Mouse (Mus musculus) E14TG2a.4 (cell line): Measurements from ENCODE around the gene Ankrd13d.

Experiments used
- H3K27me3 ChIP-seq: 2 replicates; pipeline ENCODE4 v1.6.1; 2014; ENCODE audit warnings: low read length, control low read depth; ENCODE audit not compliant: insufficient read depth
- H3K36me3 ChIP-seq: 2 replicates; pipeline ENCODE4 v1.6.1; 2014; ENCODE audit warnings: low read length, control low read depth; ENCODE audit not compliant: insufficient read depth
- H3K4me1 ChIP-seq: replicated peaks from 2 replicates; pipeline ENCODE4 v1.6.1; 2014; ENCODE audit warnings: low read depth, low read length, control low read depth
- H3K4me3 ChIP-seq: replicated peaks from 2 replicates; pipeline ENCODE4 v1.5.1; 2014; ENCODE audit warnings: mild to moderate bottlenecking, low read length
- H3K9me3 ChIP-seq: 2 replicates; pipeline ENCODE4 v1.6.1; 2014; ENCODE audit warnings: low read length, control low read depth
- CTCF ChIP-seq: conservative IDR thresholded peaks from 2 replicates; pipeline ENCODE4 v1.5.1; 2014; ENCODE audit warnings: low read length
- NANOG ChIP-seq: IDR thresholded peaks from 2 replicates; pipeline ENCODE4 v1.6.1; 2014; ENCODE audit warnings: borderline replicate concordance, low read length, mixed read lengths
- POU5F1 ChIP-seq: IDR thresholded peaks from 2 replicates; pipeline ENCODE4 v1.6.1; 2014; ENCODE audit warnings: low read length, borderline replicate concordance

Ankrd13d gene

DNA sequence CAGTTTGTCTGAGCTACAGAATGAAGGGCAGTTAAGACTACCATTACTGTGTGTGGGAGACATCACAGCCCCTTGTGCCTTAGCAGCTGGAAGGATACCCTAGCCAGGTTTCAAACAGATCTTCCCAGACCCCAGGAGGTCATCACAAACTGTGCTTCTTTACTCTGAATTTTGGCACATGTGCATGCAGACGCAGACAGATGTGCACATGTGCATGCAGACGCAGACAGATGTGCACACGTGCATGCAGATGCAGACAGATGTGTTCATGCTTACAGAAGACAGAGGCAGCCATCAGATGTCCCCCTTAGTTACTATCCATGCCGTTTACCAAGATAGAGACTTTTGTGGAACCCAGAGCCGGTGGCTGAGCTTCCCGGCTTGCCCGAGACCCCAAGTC, 16.2 kb upstream of the Ankrd13d start:
- TF ChIP-seq NANOG = no peak
- TF ChIP-seq CTCF = no peak
- TF ChIP-seq POU5F1 = no peak
- H3K4me3 ChIP-seq = no peak overlapping the region
- H3K4me1 ChIP-seq = peaks cover 99% of the 10 kb centered on the region
- peaks cover 32% of the 10 kb centered on the region for H3K36me3 ChIP-seq
- no peaks in the 10 kb centered on the region for H3K27me3 ChIP-seq
- H3K9me3 ChIP-seq = no peaks in the 10 kb centered on the region

DNA sequence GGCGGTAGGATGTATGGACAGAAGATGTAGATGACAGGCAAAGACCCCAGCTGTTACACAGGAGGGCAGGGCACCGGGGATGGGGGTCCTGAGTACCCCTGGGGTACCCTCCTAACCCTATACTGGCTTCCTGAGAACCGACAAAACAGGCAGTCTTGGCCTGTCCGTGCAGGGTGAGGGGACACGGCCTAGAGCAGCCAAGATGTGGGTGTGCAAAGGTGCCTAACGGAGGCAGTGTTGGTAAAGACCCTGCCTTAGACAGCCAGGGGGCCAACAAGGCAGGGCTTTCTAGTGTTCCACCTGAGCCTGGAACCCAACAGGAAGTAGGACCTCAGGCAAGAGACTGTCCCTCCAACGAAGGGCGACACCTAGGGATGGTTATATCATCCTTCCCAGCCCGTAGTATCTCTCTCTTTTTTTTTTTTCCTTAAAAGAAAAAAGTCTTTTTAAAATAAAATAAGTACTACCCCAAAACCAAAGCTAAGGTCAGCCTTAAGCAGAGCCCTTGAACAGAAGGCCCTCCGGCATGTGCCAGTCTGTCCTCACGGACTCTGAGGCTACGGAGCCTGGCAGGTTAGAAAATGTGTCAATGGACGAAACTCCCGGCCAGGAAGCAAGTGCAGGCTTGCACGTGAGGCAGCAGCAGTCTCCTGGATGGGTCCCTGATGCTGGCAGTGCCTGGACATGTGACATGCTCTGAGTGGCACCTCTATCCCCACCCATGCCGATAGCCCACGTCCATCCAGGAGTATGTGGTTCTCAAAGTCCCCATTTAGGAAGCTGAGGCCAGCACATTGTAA, 15.6 kb upstream of the Ankrd13d start:
- no peak overlapping the region for H3K4me3 ChIP-seq
- TF ChIP-seq CTCF = no peak
- TF ChIP-seq POU5F1 = no peak
- no peak for TF ChIP-seq NANOG
- H3K4me1 ChIP-seq = peaks cover 99% of the 10 kb centered on the region
- peaks cover 28% of the 10 kb centered on the region for H3K36me3 ChIP-seq
- no peaks in the 10 kb centered on the region for H3K27me3 ChIP-seq
- H3K9me3 ChIP-seq = no peaks in the 10 kb centered on the region

DNA sequence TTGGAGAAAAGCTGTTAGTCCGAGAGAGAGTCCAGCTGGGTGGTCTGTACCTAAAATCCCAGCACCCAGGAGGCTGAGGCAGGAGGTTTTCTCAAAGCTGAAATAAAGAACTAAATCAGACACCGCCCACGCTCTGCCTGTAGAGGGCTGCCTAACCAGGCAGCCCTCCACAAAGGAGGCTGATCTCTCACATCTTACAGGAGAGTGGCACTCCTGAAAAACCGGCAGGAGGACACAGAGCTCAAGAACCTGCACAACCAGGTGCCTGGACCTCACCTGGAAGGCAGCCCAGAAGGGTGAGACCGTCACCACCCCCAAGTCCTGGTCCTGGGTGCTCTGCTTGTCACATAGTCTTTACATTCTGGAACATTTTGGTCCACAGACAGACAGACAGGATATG, 14.9 kb upstream of the Ankrd13d start:
- peak overlapping the region; percentile 29; the same call in 1 of the 2 replicates for H3K4me3 ChIP-seq
- no peak for TF ChIP-seq POU5F1
- no peak; the same call in 1 of the 2 replicates for TF ChIP-seq CTCF
- no peak for TF ChIP-seq NANOG
- peaks cover 99% of the 10 kb centered on the region for H3K4me1 ChIP-seq
- H3K9me3 ChIP-seq = no peaks in the 10 kb centered on the region
- H3K36me3 ChIP-seq = peaks cover 27% of the 10 kb centered on the region
- H3K27me3 ChIP-seq = no peaks in the 10 kb centered on the region

DNA sequence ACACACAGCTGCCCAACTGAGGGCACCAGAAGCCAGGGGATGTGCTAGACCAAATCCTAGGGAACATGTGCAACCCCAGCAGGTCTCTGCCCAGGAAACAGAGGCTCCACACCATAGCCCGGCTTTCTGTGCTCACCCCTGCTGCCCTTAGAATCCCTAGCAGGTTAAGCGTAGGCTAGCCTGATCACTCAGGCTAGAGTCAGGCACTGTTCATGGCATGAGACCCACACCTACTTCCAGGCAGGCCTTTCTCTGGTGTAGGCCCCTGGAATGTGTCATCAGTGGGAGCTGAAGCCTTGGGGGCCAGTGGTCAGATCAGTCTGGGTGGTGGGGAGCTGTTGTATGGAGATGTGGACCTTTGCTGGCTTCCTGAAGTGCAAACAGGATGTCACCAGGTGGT, 13.7 kb upstream of the Ankrd13d start:
- H3K4me3 ChIP-seq = no peak overlapping the region
- peaks cover 40% of the 10 kb centered on the region for H3K36me3 ChIP-seq
- no peaks in the 10 kb centered on the region for H3K9me3 ChIP-seq
- no peak for TF ChIP-seq POU5F1
- no peak for TF ChIP-seq NANOG
- TF ChIP-seq CTCF = no peak
- peaks cover 88% of the 10 kb centered on the region for H3K4me1 ChIP-seq
- H3K27me3 ChIP-seq = no peaks in the 10 kb centered on the region

DNA sequence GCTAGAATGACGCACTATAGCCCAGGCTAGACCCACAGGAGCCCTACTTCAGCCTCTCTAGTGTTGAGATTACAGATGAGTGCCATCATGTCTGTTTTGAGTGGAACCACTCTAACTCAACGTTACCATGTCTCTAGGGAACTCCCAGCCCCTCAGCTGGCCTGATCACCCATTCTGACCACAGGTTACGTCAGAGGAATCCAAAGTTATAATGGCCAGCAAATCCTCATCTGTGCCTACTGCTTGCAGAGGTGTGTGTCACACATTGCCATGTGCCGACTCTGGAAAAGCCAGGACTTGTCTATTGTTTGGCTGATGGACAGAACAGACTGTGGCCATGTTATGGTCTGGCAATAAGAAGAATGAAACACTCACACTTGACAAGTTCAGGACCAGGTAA, 12.5 kb upstream of the Ankrd13d start:
- no peak for TF ChIP-seq POU5F1
- Histone ChIP-seq H3K4me1 (peaks cover 87% of the 10 kb centered on the region), H3K36me3 (peaks cover 52% of the 10 kb centered on the region), H3K9me3 (no peaks in the 10 kb centered on the region), H3K27me3 (no peaks in the 10 kb centered on the region), H3K4me3 (peak overlapping the region; percentile 77; the same call in 1 of the 2 replicates)

DNA sequence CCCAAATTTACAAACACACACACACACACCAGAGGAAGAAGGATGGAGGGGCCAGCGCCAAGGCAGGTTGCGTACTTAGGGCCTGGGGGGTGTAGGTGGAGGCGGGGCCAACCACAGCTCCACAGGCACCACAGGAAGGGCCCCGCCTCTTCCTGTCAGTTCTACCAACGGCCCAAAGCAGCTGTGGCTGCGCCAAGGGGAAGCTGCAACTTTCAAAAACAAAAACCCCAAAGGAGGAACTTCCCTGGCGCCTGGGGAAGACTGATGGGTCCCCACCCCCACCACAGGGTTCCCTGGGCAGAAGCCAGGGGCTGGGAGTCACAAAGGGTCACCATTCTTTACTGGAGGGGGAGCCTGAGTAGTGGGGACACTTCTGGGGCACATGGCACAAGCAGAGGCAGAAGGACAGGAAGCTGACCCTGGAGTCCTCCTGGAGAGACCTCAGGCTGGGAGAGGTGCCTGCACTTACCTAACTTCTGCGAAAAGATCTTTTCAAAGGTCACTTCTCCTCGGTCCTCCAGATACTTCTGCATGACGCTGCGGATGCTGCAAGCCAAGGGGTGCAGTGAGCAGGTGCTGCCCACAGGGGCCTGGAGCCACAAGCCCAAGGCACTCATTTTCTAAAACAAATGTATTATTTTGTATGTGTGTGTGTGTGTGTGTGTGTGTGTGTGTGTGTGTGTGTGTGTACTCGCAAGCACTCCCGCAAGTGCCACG, 11.6 kb upstream of the Ankrd13d start:
- Histone ChIP-seq H3K4me3 (peak overlapping the region; percentile 77), H3K9me3 (no peaks in the 10 kb centered on the region), H3K36me3 (peaks cover 60% of the 10 kb centered on the region), H3K4me1 (peaks cover 87% of the 10 kb centered on the region), H3K27me3 (no peaks in the 10 kb centered on the region)
- TF ChIP-seq CTCF = no peak

DNA sequence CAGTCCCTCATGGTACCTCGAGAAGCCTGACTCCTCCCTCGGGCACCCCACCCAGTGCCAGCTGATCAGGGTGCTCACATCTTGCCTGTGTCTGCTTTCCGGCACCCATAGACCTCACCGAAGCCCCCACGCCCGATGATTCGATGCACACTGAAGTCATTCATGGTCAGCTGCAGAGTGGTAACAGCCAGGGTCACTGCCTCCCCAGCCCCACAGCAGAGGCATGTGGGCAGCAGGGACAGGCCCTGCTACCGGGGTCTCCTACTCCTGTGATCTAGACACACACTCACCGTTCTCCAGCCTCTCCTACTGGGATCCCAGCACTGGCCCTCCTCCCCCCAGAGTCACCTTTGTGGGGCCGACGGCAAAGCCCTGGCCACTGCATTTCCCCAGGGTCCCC, 8.2 kb upstream of the Ankrd13d start:
- no peaks in the 10 kb centered on the region for H3K27me3 ChIP-seq
- H3K36me3 ChIP-seq = peaks cover 78% of the 10 kb centered on the region
- peaks cover 79% of the 10 kb centered on the region for H3K4me1 ChIP-seq
- no peaks in the 10 kb centered on the region for H3K9me3 ChIP-seq
- no peak overlapping the region for H3K4me3 ChIP-seq
- no peak for TF ChIP-seq POU5F1
- no peak for TF ChIP-seq CTCF
- no peak for TF ChIP-seq NANOG

DNA sequence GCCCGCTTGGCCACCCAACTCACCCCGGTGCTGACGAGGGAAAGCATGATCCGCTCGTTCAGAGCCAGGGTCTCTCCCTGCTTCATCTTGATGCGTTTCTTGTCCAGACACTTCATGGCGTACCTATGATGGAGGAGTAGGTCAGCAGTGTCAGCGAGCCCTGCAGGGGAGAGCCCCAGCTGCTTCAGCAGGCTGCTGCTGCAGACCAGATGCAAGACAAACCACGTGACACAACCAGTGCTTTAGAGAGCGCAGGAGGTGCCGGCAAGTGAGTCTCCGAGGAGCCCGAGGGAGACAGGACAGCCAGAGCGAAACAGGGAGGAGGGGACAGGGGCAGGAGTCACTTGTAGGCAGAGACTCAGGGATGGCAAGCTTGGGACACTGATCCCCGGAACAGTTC, 7.8 kb upstream of the Ankrd13d start:
- H3K9me3 ChIP-seq = no peaks in the 10 kb centered on the region
- TF ChIP-seq NANOG = no peak
- TF ChIP-seq POU5F1 = no peak
- TF ChIP-seq CTCF = no peak
- no peak overlapping the region for H3K4me3 ChIP-seq
- peaks cover 79% of the 10 kb centered on the region for H3K4me1 ChIP-seq
- no peaks in the 10 kb centered on the region for H3K27me3 ChIP-seq
- peaks cover 79% of the 10 kb centered on the region for H3K36me3 ChIP-seq

DNA sequence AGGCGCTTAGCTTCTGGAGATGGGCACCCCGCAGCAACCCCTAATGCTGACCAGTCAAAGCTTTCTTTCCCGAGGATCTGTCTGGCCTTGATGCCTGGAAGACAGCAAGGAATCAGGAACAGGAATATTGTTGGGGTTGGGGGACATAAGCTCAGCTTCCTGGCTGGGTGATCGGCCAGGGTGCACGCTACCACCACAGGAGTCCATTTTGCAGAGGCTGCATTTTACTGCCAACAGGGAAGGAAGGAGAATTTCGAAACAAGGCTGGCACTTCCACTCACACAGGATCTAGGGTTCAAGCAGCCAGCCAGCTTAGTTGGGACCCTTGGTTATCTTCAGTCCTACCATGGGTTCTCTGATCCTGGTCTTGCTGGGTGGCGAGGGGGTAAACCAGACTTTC, 716 bp upstream of the Ankrd13d start:
- peaks cover 57% of the 10 kb centered on the region for H3K4me1 ChIP-seq
- H3K36me3 ChIP-seq = peaks cover 44% of the 10 kb centered on the region
- no peaks in the 10 kb centered on the region for H3K9me3 ChIP-seq
- H3K4me3 ChIP-seq = peak overlapping the region; percentile 83
- TF ChIP-seq NANOG (no peak), POU5F1 (no peak), CTCF (no peak)
- H3K27me3 ChIP-seq = peaks cover 15% of the 10 kb centered on the region
